Mouse (Mus musculus) MEL (cell line): Measurements from ENCODE around the gene Eef2k.

ENCODE experiments used
- CHD1 ChIP-seq: IDR thresholded peaks from 2 replicates; pipeline ENCODE4 v1.6.1; 2012; ENCODE audit warnings: low read depth, mild to moderate bottlenecking, inconsistent platforms, low read length, improper control_type of control experiment
- CHD2 ChIP-seq: IDR thresholded peaks from 2 replicates; pipeline ENCODE4 v1.6.1; 2011; ENCODE audit warnings: low read length, improper control_type of control experiment
- CTCF ChIP-seq, 3 experiments: IDR thresholded peaks in 2 of 3; conservative IDR thresholded peaks in 1 of 3; 2 replicates each; pipeline ENCODE4 v1.5.1; 2011 to 2012; ENCODE audit warnings: low read length in 3 of 3, low read depth in 2 of 3, mild to moderate bottlenecking in 2 of 3, improper control_type of control experiment in 1 of 3, inconsistent platforms in 1 of 3, mixed read lengths in 1 of 3, moderate library complexity in 1 of 3; ENCODE audit not compliant: control insufficient read depth in 1 of 3, insufficient read depth in 1 of 3, poor library complexity in 1 of 3, severe bottlenecking in 1 of 3
- EP300 ChIP-seq, 2 experiments: IDR thresholded peaks; 2 replicates each; pipeline ENCODE4 v1.6.1; 2011; ENCODE audit warnings: improper control_type of control experiment in 2 of 2, low read length in 2 of 2, low read depth in 1 of 2, mild to moderate bottlenecking in 1 of 2
- KAT2A ChIP-seq: conservative IDR thresholded peaks from 2 replicates; pipeline ENCODE4 v1.6.1; 2012; ENCODE audit warnings: low read depth, low read length, improper control_type of control experiment, inconsistent platforms
- MAZ ChIP-seq: IDR thresholded peaks from 2 replicates; pipeline ENCODE4 v1.6.1; 2012; ENCODE audit warnings: low read depth, mild to moderate bottlenecking, inconsistent platforms, low read length, improper control_type of control experiment
- POLR2A ChIP-seq, 2 experiments: IDR thresholded peaks; 2 replicates each; pipeline ENCODE4 v1.6.1; 2011 to 2012; ENCODE audit warnings: low read length in 2 of 2, mild to moderate bottlenecking in 2 of 2, control low read depth in 1 of 2, improper control_type of control experiment in 1 of 2, low read depth in 1 of 2, moderate library complexity in 1 of 2; ENCODE audit not compliant: control insufficient read depth in 1 of 2, insufficient read depth in 1 of 2, poor library complexity in 1 of 2
- TAL1 ChIP-seq: IDR thresholded peaks from 2 replicates; pipeline ENCODE4 v1.6.1; 2012; ENCODE audit warnings: mild to moderate bottlenecking, inconsistent platforms, low read length, moderate library complexity, mixed read lengths
- TBP ChIP-seq: IDR thresholded peaks from 2 replicates; pipeline ENCODE4 v1.8.0; 2011; ENCODE audit warnings: low read depth, low read length, improper control_type of control experiment

- TF ChIP-seq CHD2, result no peak
- TF ChIP-seq CTCF (IDR thresholded peaks at IDR 0.05 in 2 of 3, conservative IDR thresholded peaks at IDR 0.05 in 1 of 3; ENCODE audit: control insufficient read depth in 1 of 3, insufficient read depth in 1 of 3, low read depth in 2 of 3, low read length in 3 of 3, poor library complexity in 1 of 3, severe bottlenecking in 1 of 3), result no peak
- peak in 1 of 2 experiments; percentile 17; a peak in 1 of 4 replicates for TF ChIP-seq EP300 (IDR thresholded peaks at IDR 0.05; ENCODE audit: low read depth in 1 of 2, low read length in 2 of 2)
- TF ChIP-seq TBP, result no peak
- TF ChIP-seq CHD1, result no peak
- no peak for TF ChIP-seq POLR2A (IDR thresholded peaks at IDR 0.05; ENCODE audit: control insufficient read depth in 1 of 2, insufficient read depth in 1 of 2, low read depth in 1 of 2, low read length in 2 of 2, poor library complexity in 1 of 2)
- TF ChIP-seq TAL1, result peak; percentile 22
- no peak for TF ChIP-seq MAZ
- no peak for TF ChIP-seq KAT2A
These were observed 91.1 kb downstream of the Eef2k start for GRCm38 (mm10) chr7:120933680-120934195.
